Mouse (Mus musculus) mesoderm, embryonic 11.5 days (tissue): ENCODE measurements around the gene Psmd5.
"Not testable (repeated sequence)": the region's sequence is repeated elsewhere in the genome, so short reads cannot be mapped to it uniquely, and the experiment has no call there.

Experiments
- DNase-seq: peaks from one replicate; pipeline ENCODE4 v3.0.0-alpha.2; 2012; ENCODE audit warnings: low read depth, low spot score

The Psmd5 gene

DNA sequence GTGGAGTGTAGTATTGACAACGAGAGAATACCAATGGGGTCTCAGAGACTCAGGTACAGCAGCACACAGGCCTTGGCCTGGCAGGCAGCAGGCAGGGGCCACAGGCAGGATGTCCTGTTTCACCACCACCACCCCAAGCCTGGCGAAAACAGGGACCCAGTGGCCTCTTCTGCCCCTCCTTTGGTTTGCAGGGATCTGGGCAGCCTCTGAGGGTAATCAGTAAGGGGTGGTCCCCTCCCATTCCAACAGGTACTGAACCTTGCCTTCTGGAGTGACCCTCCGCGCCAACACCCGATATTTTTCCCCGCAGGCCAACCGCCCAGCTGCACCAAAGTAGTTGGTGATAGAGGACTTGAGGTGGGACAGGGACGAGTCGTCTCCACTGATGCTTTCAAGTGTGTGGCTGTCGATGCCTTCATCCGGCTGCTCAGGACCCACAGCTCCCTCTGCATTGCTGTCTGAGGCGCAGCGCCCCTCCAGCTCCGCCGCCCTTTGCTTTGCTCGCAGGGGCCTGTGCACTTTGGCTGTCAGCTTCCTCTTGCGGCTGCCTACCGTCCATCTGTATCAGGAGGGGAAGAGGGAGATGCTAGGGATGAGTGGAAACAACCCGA, 20.8 kb upstream of the Psmd5 start:
- DNase-seq = no peak

DNA sequence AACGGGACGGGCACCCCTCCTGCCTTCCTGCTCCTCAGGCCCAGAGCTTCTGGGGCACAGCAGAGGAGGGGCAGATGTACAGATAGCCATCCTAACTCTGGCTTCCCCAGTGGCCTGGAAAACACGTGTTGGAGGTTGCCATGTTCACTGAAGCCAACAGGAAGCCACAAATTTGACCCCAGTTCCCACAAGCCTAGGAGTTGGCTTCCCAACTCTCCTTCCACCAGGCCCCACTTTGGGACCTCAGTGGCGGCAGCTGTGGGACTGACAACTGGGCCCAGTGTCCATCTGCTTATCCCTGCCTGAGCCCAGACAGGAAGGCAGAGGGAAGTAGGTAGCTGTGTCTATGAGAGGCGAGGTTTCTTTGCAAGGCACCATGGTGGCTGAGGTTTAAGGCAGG, 19.2 kb upstream of the Psmd5 start:
- DNase-seq = no peak

DNA sequence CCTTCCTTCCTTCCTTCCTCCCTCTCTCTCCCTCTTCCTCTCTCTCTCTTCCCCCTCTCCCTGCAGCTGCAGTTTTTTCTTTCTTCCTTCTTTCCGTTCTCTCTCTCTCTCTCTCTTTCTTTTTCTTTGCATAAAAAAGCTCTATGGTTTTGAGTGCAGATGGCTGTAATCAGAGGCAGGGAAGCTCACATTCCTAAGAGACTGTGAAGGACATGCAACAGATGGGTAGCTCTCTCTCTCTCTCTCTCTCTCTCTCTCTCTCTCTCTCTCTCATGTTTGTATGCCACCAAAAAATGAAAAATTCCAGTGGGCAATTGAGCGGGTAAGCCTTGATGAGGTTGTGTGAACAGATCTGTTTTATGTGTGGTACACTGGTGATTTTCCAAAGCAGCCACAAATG, 9.4 kb upstream of the Psmd5 start:
- DNase-seq = no peak

- DNase-seq = no peak
Observed at GRCm38 (mm10) chr2:34883190-34883589, 8.4 kb upstream of the Psmd5 start.

DNA sequence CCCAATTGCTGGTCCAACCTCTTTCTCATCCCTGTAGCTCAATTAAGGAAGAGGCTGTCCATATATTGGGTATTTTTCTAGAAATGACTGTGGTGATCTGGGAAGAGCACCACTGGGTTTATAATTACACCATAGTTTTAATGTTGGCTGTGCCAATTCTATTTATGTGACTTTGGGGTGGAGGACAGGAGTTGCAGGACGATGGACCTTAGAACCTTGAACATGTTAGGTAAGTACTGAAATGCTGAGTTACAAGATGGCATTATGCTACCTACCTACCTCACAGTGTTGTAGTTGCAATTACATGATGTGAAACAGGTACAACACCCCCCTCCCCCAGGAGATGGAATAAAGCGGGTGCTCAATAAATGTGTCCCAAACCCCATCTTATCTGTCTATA, 8.0 kb upstream of the Psmd5 start:
- DNase-seq = no peak

DNA sequence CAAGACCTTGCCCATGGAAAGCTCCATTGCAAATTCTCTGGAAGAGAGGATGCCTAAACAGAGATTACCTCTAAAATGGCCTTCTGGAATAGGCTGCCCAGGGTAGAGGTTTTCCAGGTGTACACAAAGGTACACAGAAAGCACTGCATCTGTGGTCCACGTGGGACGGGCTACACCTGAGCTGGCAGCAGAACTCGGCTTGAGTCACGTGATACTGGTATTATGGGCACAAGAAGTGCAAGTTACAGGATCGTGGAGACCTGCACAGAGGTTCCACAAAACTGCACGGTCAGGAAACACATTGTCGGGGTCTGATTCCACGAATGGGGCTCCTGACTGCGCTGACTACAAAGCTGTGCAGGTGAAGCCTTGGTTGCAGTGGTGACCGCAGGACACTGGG, 5.3 kb upstream of the Psmd5 start:
- DNase-seq = no peak

GRCm38 (mm10) chr2:34874271-34874670, 497 bp downstream of the Psmd5 start, which contains the start of gene Cutal:
TSS of gene Cutal (plus strand) at chr2:34874396.
- no peak for DNase-seq

DNA sequence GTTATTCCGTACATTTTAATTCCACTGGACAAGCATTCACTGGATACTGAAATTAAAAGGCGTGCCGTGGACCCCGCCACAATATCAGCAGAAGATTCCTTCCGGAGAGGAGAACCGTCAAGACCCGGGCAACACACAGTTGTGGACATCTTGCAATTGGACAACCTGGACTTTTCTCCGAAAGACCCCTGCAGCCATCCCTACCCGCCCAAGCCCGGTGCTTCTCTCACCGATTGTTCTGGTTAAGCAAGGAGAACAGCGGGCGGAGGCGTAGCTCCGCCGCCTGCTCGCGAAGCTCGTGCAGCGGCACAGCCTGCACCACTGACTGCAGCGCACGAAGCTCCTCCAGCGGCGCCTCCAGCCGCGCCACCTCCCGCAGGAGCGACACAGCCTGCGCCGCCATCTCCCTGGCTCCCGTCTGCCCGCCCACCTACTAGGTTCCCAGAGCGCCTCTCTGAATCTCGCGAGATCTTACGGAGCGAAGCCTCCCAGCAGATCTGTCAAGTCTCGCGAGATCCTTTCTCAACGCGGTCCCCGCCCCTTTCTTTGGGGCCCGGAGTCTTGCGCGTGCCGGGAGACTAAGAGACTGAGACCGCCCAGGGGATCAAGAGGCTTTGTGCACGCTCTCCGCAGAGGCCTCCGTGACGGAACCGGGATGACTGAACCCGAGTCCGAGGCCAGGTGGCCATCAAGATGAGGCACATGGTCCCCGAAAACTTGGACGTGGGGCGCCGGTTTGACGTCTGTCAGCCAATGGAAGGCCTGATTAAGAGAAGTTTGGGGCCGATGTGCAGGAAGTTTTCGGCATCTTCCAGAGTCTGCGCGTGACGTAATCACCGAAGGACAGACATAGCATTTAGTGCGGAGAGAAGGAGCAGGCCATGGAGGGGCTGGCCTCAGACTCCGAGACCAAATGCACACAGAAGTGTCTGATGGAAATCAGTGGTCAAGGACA, 4.0 kb downstream of the Psmd5 start:
- DNase-seq = peak; percentile 100

- DNase-seq = no peak
Observed at GRCm38 (mm10) chr2:34869680-34870079, 5.1 kb downstream of the Psmd5 start.

- DNase-seq = no peak
Observed at GRCm38 (mm10) chr2:34857728-34858127, 17.0 kb downstream of the Psmd5 start.

DNA sequence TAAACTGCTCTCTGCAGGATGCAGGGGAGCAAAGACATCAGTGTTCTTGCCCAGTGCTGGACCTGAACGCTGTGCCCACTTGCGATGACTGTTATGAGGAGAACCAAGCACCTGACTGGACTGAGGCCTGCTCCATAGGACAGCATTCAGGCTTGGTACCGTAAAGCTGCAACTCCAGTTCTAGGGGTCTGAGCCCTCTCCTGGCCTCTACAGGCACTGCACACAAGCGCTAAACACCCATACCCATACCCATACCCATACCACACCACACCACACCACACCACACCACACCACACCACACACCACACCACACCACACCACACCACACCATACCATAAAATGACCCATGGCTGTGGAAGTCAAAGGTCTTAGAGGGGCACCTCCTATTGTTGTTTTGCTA, 19.5 kb downstream of the Psmd5 start:
- DNase-seq = no peak

- DNase-seq = no peak
Observed at GRCm38 (mm10) chr2:34847702-34848101, 27.1 kb downstream of the Psmd5 start.

DNA sequence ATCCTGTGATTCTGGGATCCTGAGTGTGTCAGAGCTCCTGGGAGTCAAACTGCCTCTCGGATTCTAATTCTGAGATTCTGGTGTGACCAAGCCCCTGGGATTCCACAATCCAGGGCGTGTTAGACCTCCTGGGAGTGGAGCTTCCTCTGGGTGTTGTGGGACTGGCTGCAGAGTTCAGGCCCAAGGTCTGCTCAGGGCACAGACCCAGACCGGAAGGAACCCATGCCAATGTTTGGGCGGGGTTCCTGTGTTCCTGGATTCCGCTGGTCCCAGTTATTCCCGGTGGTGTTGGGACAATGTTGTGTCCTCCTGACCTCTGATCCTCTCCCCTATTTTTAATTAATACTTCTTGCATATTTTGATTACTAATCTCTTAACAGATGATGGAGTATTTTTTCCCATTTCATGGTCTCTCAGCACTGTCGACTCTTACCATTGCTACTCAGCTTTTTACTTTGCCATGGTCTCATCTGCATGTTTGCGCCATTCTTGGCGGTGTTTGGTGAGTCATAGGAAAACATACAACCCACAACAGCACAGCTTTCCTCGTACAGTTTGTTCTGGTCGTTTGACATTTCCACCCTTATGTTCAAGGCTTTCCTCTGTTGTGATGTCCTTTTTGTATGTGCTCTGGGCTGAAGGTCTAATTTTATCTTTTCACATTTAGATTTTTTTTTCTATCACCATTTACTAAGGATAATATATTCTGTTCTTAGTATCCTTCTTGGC, 31.4 kb downstream of the Psmd5 start:
- DNase-seq = no peak

- no peak for DNase-seq
Observed at GRCm38 (mm10) chr2:34841706-34842105, 33.1 kb downstream of the Psmd5 start.

- DNase-seq = not testable (repeated sequence)
Observed at GRCm38 (mm10) chr2:34840143-34840542, 34.6 kb downstream of the Psmd5 start.

GRCm38 (mm10) chr2:34835669-34836068, 39.1 kb downstream of the Psmd5 start:
- DNase-seq = no peak

GRCm38 (mm10) chr2:34833624-34834023, 41.1 kb downstream of the Psmd5 start:
- no peak for DNase-seq

GRCm38 (mm10) chr2:34832766-34833457, 41.9 kb downstream of the Psmd5 start, which contains the start of gene Gm34653:
TSS of gene Gm34653 (plus strand) at chr2:34833007.
- not testable (repeated sequence) for DNase-seq

GRCm38 (mm10) chr2:34830066-34830465, 44.7 kb downstream of the Psmd5 start:
- not testable (repeated sequence) for DNase-seq

- no peak for DNase-seq
Observed at GRCm38 (mm10) chr2:34828026-34828425, 46.7 kb downstream of the Psmd5 start.

DNA sequence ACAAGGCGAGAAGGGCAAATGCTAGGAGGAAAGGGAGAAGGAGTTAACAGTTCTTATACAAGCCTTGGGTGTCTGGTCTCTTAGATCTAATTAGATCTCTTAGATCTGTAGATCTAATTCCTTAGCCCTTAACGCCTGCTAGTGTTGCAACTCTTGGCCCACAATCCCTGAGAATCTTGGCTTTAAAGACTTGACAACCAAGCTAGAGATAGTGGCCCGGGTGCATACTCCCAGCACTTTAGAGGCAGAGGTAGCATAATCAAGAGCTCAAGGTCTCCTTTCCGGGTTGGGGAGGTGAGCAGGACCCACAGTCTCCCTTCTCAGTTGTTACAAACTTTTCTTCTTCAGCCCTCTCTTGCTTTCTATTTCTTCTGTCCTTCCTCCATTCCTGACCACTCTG, 47.2 kb downstream of the Psmd5 start:
- DNase-seq = no peak
